Mouse (Mus musculus) liver, postnatal 0 days (tissue): ENCODE results near the gene Calhm1. TPM values are rescaled to one million over a fixed set of nuclear protein-coding genes. Genes with fewer than 3 reads are reported as not detected.

Experiments used
- ATAC-seq: fragments of 200-750 bp; cut with Nextera tagmentation; 2 replicates; pipeline ENCODE4 v1.8.0; 2017; ENCODE audit warnings: mild to moderate bottlenecking, moderate library complexity
- DNase-seq: peaks from one replicate; pipeline ENCODE4 v3.0.0-alpha.2; 2016
- H3K27ac ChIP-seq: fragments of 300-500 bp; sonication (generic); 2 replicates; pipeline ENCODE4 v1.5.1; 2014; ENCODE audit warnings: antibody characterized with exemption, moderate library complexity, mild to moderate bottlenecking, low read depth
- H3K27me3 ChIP-seq: fragments of 300-500 bp; sonication (generic); 2 replicates; pipeline ENCODE4 v1.6.1; 2014; ENCODE audit warnings: low read length, control low read depth, mixed read lengths; ENCODE audit not compliant: insufficient read depth
- H3K36me3 ChIP-seq: fragments of 300-500 bp; sonication (generic); replicated peaks from 2 replicates; pipeline ENCODE4 v1.6.1; 2014; ENCODE audit warnings: mild to moderate bottlenecking, control low read depth, low read length, moderate library complexity, mixed read lengths; ENCODE audit not compliant: insufficient read depth
- H3K4me1 ChIP-seq: fragments of 300-500 bp; sonication (generic); 2 replicates; pipeline ENCODE4 v1.6.1; 2014; ENCODE audit warnings: antibody characterized with exemption, mild to moderate bottlenecking, control low read depth; ENCODE audit not compliant: insufficient read depth
- H3K4me2 ChIP-seq: fragments of 300-500 bp; sonication (generic); 2 replicates; pipeline ENCODE4 v1.6.1; 2014; ENCODE audit warnings: low read depth, mild to moderate bottlenecking, low read length, moderate library complexity, mixed read lengths
- H3K4me3 ChIP-seq: fragments of 300-500 bp; sonication (generic); 2 replicates; pipeline ENCODE4 v1.5.1; 2014; ENCODE audit warnings: low read depth, low read length
- H3K9ac ChIP-seq: fragments of 300-500 bp; sonication (generic); replicated peaks from 2 replicates; pipeline ENCODE4 v1.6.1; 2014; ENCODE audit warnings: mild to moderate bottlenecking, moderate library complexity
- H3K9me3 ChIP-seq: fragments of 300-500 bp; sonication (generic); 2 replicates; pipeline ENCODE4 v1.6.1; 2016; ENCODE audit warnings: mild to moderate bottlenecking, control low read depth, low read length, mixed read lengths
- CTCF ChIP-seq: sonication (generic); IDR thresholded peaks from 2 replicates; pipeline ENCODE4 v1.5.1; 2016; ENCODE audit warnings: antibody characterized with exemption, low read depth
- EP300 ChIP-seq: IDR thresholded peaks from 2 replicates; pipeline ENCODE4 v1.6.1; 2016; ENCODE audit warnings: antibody characterized with exemption, low read depth, mild to moderate bottlenecking
- WGBS: fragments of 180-500 bp; shearing (Covaris S2); extraction: QIAGEN DNeasy Blood & Tissue Kit; methylation state at CpG from one replicate; pipeline ENCODE4 v1.1.7; 2014; ENCODE audit not compliant: insufficient replicate concordance; 5-methylcytosine and 5-hydroxymethylcytosine counted together
- polyA plus RNA-seq: library from polyadenylated mRNA; unstranded; fragments of >200 nt; fragmentation: Nextera tagmentation; extraction: Ambion mirVana; gene quantifications from 2 replicates; pipeline ENCODE4 v1.2.1, GENCODE M21; 2015

Calhm1 gene
- polyA plus RNA-seq, 1 experiment from 2014 or later = not detected

- no peak overlapping the region for H3K9ac ChIP-seq
- H3K36me3 ChIP-seq = no peaks in the 10 kb centered on the region
- H3K9me3 ChIP-seq = no peaks in the 10 kb centered on the region
- H3K27me3 ChIP-seq = peaks cover 23% of the 10 kb centered on the region
- TF ChIP-seq EP300 (no peak), CTCF (peak; percentile 65)
- H3K27ac ChIP-seq = no peak overlapping the region
- DNase-seq (no peak), ATAC-seq (no peak)
- no peak overlapping the region for H3K4me2 ChIP-seq
- H3K4me3 ChIP-seq = no peak overlapping the region
- peaks cover 4% of the 10 kb centered on the region for H3K4me1 ChIP-seq
- 45% methylated on average over 3 of the region's 3 CpGs for WGBS
Observed at GRCm38 (mm10) chr19:47174515-47174914, 30.5 kb upstream of the Calhm1 start.

- DNase-seq (peak; percentile 85), ATAC-seq (peak; percentile 72)
- peak overlapping the region; percentile 14 for H3K4me3 ChIP-seq
- H3K4me1 ChIP-seq = no peaks in the 10 kb centered on the region
- no peak for TF ChIP-seq EP300
- peak; percentile 85 for TF ChIP-seq CTCF
- no peak overlapping the region for H3K27ac ChIP-seq
- H3K27me3 ChIP-seq = no peaks in the 10 kb centered on the region
- H3K36me3 ChIP-seq = no peaks in the 10 kb centered on the region
- peak overlapping the region; percentile 65 for H3K4me2 ChIP-seq
- no peak overlapping the region for H3K9ac ChIP-seq
- no peaks in the 10 kb centered on the region for H3K9me3 ChIP-seq
- WGBS = 15% methylated on average over 11 of the region's 11 CpGs
Observed at GRCm38 (mm10) chr19:47168793-47169412, 24.8 kb upstream of the Calhm1 start.

- no peak for DNase-seq
- no peak for ATAC-seq
- 6% methylated on average over 13 of the region's 13 CpGs for WGBS
Observed at GRCm38 (mm10) chr19:47168223-47168622, 24.2 kb upstream of the Calhm1 start.

GRCm38 (mm10) chr19:47167617-47168214 lies 23.7 kb upstream of the Calhm1 start:
- WGBS = 58% methylated on average over 7 of the region's 7 CpGs

More at GRCm38 (mm10) chr19:47168223-47168622, 24.2 kb upstream of the Calhm1 start:
- TF ChIP-seq CTCF (peak; percentile 91), EP300 (no peak)
- no peaks in the 10 kb centered on the region for H3K4me1 ChIP-seq
- peak overlapping the region; percentile 65 for H3K4me2 ChIP-seq
- no peak overlapping the region for H3K27ac ChIP-seq
- H3K27me3 ChIP-seq = no peaks in the 10 kb centered on the region
- H3K9ac ChIP-seq = no peak overlapping the region
- H3K4me3 ChIP-seq = peak overlapping the region; percentile 14
- H3K36me3 ChIP-seq = no peaks in the 10 kb centered on the region
- no peaks in the 10 kb centered on the region for H3K9me3 ChIP-seq

GRCm38 (mm10) chr19:47166758-47167157 lies 22.7 kb upstream of the Calhm1 start:
- H3K9ac ChIP-seq = no peak overlapping the region
- ATAC-seq = no peak
- no peak overlapping the region for H3K4me2 ChIP-seq

More at GRCm38 (mm10) chr19:47167617-47168214, 23.7 kb upstream of the Calhm1 start:
- DNase-seq = no peak
- TF ChIP-seq CTCF (no peak), EP300 (no peak)
- Histone ChIP-seq H3K27me3 (no peaks in the 10 kb centered on the region), H3K4me3 (no peak overlapping the region; the same call in 1 of the 2 replicates), H3K4me2 (no peak overlapping the region), H3K36me3 (no peaks in the 10 kb centered on the region), H3K9me3 (no peaks in the 10 kb centered on the region), H3K27ac (no peak overlapping the region), H3K4me1 (no peaks in the 10 kb centered on the region), H3K9ac (no peak overlapping the region)
- ATAC-seq = no peak

GRCm38 (mm10) chr19:47163176-47163744 lies 19.2 kb upstream of the Calhm1 start:
- no peaks in the 10 kb centered on the region for H3K27me3 ChIP-seq
- no peak overlapping the region for H3K4me2 ChIP-seq
- no peak for DNase-seq
- no peak for ATAC-seq
- H3K9me3 ChIP-seq = no peaks in the 10 kb centered on the region
- H3K4me3 ChIP-seq = no peak overlapping the region
- H3K4me1 ChIP-seq = no peaks in the 10 kb centered on the region
- no peaks in the 10 kb centered on the region for H3K36me3 ChIP-seq
- WGBS = 81% methylated on average over 6 of the region's 6 CpGs
- no peak overlapping the region for H3K9ac ChIP-seq
- no peak overlapping the region for H3K27ac ChIP-seq
- TF ChIP-seq CTCF (no peak), EP300 (no peak)

More at GRCm38 (mm10) chr19:47166758-47167157, 22.7 kb upstream of the Calhm1 start:
- WGBS = 52% methylated on average over 3 of the region's 3 CpGs
- Histone ChIP-seq H3K27me3 (no peaks in the 10 kb centered on the region), H3K27ac (no peak overlapping the region), H3K4me1 (no peaks in the 10 kb centered on the region), H3K36me3 (no peaks in the 10 kb centered on the region), H3K9me3 (no peaks in the 10 kb centered on the region), H3K4me3 (no peak overlapping the region)
- DNase-seq = no peak
- TF ChIP-seq CTCF = no peak
